Mouse (Mus musculus) liver (tissue): ENCODE data around the gene Tnfrsf13c.

Experiments used
- DNase-seq: peaks from one replicate; pipeline ENCODE4 v3.0.0-alpha.2; 2020; ENCODE audit warnings: mixed read lengths

Tnfrsf13c gene

GRCm38 (mm10) chr15:82181131-82181530 lies 43.0 kb downstream of the Tnfrsf13c start:
- DNase-seq = no peak

DNA sequence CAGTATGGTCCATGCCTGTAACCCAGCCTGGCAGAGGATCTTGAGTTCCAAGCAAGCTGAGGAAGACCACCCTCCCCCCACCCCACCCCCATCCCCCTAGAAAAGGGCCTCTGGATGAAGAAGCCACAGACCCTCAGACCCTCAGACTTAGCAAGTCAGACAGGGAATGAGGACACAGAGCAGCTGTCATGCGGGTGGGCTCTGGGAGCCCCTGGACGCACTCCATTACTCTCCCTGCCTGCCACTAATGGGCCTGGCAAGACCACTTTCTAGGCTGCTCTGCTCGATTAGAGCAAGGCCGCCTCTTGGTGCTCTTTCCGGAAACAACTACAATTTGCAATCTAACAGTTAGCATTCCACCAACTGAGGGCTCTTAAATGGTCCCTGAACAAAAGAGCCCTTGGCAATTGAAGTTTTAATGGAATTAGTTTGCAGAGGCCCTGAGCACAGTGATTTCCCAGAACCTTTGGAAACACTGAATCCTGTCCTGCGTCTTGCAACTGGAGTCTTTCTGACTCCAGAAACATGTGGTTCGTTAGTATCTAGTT lies 46.4 kb downstream of the Tnfrsf13c start:
- DNase-seq = no peak

- DNase-seq = no peak
These were observed 49.1 kb downstream of the Tnfrsf13c start for GRCm38 (mm10) chr15:82175091-82175490.

- DNase-seq = no peak
These were observed 51.5 kb downstream of the Tnfrsf13c start for GRCm38 (mm10) chr15:82172648-82173047.
